Mouse (Mus musculus) heart, postnatal 0 days (tissue): ENCODE measurements around the gene Rgs6.

Experiments used
- CTCF ChIP-seq: IDR thresholded peaks from 2 replicates; pipeline ENCODE4 v1.5.1; 2016; ENCODE audit warnings: antibody characterized with exemption, control low read depth, low read depth
- EP300 ChIP-seq: IDR thresholded peaks from 2 replicates; pipeline ENCODE4 v1.6.1; 2016; ENCODE audit warnings: antibody characterized with exemption, low read depth

GRCm38 (mm10) chr12:82568370-82568769 is 19.7 kb upstream of the Rgs6 start:
- TF ChIP-seq EP300 (no peak), CTCF (no peak)
